Mouse (Mus musculus): ENCODE measurements around the gene Ppp1r9b. TPM values are rescaled to one million over a fixed set of nuclear protein-coding genes. Genes with fewer than 3 reads are reported as not detected.
"Not testable (repeated sequence)": the region's sequence is repeated elsewhere in the genome, so short reads cannot be mapped to it uniquely, and the experiment has no call there.

The Ppp1r9b gene
- 100 to 1,000 TPM; 705 to 706 TPM for total RNA-seq (2021)
- long read RNA-seq, experiment 1, full-length matches to known transcripts, result 84 of 153 reads
- long read RNA-seq, experiment 1, partial matches to known transcripts, result 64 of 153 reads
- long read RNA-seq, experiment 1, other reads (novel, unspliced or antisense), result 5 of 153 reads
- long read RNA-seq, experiment 2, full-length matches to known transcripts, result 86 of 163 reads
- long read RNA-seq, experiment 2, partial matches to known transcripts, result 74 of 163 reads
- long read RNA-seq, experiment 2, other reads (novel, unspliced or antisense), result 3 of 163 reads

DNA sequence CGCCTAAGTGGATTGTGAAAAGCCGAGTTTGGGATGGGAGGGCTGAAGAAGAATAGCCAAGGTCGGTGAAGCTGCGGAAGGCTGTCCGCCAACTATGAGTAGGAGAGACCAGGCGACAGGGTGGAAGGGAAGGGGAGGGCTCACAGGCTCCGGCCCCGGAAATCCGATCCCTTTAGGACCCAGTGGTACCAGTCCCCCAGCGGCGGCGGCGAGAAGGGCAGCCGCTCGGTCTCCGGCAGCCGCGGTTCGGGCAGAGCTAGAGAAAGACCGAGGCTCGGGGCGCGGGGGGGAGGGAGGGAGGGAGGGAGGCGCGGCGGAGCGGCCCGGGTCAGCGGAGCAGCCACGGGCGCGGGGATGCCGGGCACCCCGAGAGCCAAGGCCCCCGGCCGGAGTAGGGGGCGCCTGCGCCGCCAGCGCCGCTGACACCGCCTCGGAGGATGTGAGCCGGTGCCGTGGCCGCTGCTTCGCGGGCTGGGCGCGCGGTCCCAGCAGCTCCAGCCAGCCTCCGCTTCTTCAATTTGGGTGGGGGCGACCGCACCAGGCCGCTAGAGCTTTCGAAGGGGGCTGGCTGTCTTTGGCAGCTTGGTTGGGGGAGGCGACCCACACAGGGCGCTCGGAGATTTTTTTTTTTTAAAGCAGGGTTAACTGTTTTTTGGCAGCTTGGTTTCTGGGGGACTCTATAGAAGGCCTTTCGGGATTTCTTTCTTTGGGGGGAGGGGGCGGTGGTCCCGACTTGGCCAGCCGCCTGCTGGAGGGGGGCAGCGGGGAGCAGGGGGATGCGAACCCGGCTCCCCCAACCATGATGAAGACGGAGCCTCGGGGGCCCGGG is at the start of gene Ppp1r9b:
Gene Ppp1r9b, plus strand, starts transcription at position 287 of the 829 bp plus-strand sequence.
- DNase-seq (ENCODE audit: low spot score in 2 of 2), result peak; percentile 92 to 95

DNA sequence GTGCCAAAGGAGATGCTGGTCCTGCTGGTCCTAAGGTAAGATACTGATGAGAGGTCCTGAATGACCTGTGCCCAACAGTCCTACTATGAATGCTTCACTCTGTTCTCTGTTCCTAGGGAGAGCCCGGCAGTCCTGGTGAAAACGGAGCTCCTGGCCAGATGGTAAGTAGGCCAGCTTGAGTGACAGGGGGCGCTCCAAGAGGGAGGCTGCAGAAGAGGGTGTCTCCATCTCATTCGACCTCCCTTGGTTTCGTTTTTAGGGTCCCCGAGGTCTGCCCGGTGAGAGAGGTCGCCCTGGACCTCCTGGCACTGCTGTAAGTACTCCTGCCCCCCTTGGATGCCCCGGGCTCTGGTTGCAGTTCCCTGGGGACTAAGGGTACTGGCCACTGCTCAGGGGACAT is 49.7 kb upstream of the Ppp1r9b start:
- DNase-seq (ENCODE audit: low spot score in 2 of 2), result no peak

DNA sequence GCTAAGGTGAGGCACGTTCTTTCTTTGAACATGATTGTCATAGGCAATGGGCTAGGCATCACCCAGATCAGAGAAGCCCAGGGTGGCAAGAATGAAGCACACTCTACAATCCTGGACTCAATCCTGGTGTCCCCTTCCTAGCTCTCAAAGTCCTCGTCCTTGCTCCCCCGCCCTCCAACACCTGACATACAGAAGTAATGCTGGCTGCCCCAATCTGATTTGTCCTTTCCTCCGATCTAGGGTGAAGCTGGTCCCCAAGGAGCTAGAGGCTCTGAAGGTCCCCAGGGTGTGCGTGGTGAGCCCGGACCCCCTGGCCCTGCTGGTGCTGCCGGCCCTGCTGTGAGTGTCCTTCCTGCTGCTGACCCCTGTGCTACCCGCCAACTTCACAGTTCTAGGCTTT is 49.1 kb upstream of the Ppp1r9b start:
- DNase-seq (ENCODE audit: low spot score in 2 of 2), result no peak

DNA sequence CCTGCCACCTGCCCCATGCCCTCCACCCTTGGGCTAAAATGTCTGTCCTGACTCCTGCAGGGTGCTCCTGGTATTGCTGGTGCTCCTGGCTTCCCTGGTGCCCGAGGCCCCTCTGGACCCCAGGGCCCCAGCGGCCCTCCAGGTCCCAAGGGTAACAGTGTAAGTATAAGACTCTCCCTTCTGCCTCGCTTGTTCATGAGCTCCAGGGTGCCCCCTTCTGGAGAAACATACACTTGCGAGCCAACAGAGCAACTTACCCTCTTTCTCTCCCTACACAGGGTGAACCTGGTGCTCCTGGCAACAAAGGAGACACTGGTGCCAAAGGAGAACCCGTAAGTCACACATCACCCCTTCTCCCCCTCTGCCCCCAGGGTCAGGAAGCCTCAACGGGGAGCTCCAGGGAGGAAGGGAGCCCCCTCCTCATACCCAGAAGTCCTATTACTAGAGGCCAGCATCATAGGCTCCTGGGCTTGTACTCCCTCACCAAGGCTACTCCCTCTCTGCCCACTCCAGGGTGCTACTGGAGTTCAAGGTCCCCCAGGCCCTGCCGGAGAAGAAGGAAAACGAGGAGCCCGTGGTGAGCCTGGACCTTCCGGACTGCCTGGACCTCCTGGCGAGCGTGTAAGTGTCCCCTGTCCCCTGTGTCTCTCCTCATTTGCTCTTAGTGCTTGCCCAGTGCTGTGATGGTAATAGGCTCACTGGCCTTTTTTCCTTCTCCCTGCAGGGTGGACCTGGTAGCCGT is 48.4 kb upstream of the Ppp1r9b start:
- DNase-seq (ENCODE audit: low spot score in 2 of 2), result no peak

DNA sequence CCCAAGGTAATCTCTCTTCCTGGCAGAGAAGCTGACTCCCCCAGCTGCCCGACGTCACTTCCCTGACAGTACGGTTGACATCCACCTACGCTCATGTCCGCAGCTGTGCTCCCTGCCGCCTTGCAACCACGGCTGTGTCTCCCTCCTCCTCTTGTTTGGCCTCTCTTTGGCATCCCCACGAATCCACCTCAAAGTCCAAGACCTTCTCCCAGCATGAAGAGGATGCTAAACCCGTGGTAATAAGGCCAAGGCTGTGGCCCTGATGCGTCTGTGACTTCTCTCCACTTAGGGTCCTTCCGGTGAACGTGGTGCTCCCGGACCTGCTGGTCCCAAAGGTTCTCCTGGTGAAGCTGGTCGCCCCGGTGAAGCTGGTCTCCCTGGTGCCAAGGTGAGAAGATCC is 47.8 kb upstream of the Ppp1r9b start:
- no peak for DNase-seq (ENCODE audit: low spot score in 2 of 2)

DNA sequence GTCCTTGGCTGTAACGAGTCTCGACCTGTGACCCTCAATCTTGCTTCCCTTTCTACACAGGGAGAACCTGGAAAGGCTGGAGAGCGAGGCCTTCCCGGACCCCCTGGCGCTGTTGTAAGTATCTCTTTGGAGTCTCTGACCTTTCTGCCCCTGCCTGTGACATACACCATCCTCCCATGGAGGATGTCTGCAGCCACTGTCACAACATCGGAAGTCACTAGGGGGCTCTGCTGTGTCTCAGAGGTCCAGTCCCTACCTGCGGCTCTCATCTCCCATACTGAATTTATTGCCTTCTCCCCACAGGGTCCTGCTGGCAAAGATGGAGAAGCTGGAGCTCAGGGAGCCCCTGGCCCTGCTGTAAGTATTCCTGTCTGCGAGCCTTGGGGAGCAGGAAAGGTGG is 46.5 kb upstream of the Ppp1r9b start:
- DNase-seq (ENCODE audit: low spot score in 2 of 2), result no peak

DNA sequence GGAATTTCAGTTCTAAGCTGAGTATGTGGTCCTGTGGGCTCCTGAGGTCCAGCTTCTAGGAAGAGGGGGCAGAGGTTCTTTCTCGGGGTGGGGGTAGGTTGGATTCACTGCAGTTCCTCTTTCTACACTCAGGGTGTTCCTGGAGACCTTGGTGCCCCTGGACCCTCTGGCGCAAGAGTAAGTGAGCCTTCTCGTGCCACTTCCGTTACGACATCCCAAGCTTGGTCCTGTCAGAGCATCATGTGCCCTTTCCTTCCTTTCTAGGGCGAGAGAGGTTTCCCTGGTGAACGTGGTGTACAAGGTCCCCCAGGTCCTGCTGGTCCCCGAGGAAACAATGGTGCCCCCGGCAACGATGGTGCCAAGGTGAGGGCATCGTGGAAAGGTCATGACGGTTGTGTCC is 45.6 kb upstream of the Ppp1r9b start:
- DNase-seq (ENCODE audit: low spot score in 2 of 2), result no peak

DNA sequence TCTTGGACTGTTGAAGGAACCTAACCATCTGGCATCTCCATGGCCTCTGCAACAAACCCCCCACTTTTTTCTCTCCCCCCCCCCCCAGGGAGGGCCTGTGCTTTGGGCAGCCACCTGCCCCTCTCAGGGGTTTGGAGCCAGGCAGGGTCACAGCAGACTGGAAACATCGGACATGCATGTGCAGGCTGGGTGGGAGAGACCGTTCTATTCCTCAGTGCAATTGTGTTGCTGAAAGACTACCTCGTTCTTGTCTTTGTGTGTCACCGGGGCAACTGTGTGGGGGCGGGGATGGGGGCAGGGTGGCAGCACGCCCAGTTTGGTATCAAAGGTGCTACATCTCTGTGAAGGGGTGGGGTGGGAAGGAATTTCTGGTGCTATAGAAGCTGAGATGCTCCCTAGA is 38.7 kb upstream of the Ppp1r9b start:
- DNase-seq (ENCODE audit: low spot score in 2 of 2), result no peak

DNA sequence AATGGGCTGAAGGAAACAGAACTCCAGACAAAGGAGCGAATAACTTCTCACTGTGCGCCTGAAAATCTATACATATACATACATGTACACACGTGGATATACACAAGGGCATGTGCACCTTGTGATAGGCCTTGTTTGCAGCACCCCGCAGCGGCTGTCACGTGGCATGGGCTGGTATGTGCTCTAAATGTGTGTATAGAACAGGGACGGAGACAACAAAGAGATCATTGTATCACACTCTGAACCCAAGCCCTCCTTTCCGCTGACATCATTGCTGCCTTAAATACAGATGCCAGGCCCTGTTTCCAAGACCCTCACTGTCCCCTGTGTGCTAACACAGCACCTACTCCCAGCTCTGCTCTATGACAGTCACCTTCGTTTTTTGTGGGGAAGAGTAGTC is 35.7 kb upstream of the Ppp1r9b start:
- DNase-seq (ENCODE audit: low spot score in 2 of 2), result no peak

DNA sequence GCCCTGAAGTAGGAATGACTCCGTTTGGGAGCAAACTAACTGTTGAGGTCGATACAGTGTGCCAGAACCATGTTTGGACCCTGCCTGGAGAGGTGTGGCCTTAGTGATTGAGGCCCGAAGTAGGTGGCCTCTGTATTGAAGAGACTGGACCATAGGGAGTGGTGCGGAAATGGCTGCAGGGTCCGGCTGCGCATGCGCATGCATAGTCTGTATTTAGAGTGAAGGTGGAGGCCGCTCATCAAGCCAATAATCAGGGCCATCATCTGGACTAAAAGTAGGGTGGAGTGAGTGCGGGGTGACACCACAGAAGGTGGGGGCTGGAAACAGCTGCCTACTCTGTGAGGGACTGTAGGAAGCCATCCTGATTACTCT is 33.2 kb upstream of the Ppp1r9b start:
- DNase-seq (ENCODE audit: low spot score in 2 of 2), result no peak

DNA sequence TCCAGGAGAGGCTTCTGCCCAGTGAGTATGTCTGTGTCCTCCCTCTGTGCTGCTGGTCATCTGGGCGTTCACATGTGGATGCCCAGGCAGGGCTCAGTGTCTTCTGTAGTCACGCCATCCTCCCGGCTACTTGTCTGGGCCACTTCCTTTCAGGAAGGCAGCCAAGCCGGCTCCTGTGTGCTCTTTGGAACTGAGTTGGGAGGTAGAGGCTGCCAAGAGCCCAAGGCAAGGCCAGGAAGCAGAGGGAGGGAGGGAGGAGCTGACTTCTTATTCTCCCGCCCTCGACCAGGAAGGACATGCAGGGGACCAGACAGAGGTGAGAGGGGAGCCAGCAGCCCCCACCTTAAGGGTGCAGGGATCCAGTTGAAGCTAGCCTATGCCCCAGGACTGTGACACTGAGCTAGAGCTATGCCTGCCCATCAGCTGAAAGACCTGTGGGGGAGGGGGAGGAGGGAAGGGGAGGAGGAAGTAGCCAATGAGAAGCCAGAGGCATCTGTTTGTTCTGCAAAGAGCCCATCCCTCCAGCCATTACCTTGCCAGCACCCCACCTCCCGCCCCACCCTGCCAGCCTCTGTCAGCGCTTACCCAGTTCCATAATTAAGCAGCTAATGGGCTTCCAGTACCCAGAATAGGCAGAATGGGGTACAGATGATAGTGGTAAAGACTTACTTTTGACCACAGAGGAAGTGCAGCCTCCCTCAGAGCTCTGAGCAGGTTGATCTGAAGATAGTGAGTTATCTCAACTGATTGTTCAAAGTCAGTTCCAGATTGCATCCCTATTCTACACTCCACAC is 32.6 kb upstream of the Ppp1r9b start:
- peak; percentile 50 to 64 for DNase-seq (ENCODE audit: low spot score in 2 of 2)

DNA sequence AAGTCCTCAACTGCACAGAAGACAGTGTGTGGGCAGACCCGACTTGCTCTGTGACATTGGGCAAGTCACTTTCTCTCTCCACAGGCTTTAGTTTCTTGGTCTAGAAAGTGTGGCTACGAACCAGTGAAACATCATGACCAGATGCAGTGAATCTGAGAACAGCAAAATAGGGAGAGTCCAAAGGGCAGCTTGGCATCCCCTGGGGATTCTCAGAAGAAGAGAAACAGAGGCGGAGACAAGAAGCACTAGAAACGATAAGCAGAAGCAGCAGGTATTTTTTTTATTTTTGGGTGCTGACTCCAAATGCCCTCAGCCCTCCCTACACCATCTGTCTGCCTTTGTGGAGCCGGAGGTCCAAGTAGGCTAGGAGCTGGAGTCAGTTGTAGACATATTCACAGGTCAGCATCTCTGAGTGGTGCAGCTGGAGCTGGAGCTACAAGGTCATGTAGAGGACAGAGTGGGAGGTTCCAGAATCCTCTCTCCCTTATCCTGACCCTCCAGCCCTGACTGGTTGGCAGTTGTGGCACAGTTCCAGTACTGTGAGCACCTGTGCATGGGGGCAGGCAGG is 28.2 kb upstream of the Ppp1r9b start:
- DNase-seq (ENCODE audit: low spot score in 2 of 2), result no peak

DNA sequence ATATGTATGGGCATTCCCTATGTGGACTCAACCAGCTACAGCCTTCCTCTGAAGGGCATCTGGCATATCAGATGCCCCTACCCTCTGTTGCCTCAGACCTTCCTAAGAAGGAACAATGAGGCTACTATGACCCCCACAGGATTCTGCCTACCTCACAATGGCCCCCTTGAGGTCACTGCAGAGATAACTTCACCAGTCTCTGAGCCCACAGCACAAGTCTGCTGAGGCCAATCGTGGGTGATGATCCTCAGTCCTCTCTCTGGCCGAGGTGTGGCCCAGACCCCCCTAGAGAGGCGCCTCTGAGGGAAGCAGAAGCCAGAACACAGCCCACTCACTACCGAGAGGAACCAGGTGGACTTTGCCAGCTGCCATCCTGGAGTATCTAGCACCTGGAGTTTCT is 23.4 kb upstream of the Ppp1r9b start, which contains the start of gene Hils1:
Gene Hils1, plus strand, starts transcription at position 175 of the 400 bp plus-strand sequence.
- DNase-seq (ENCODE audit: low spot score in 2 of 2), result no peak

DNA sequence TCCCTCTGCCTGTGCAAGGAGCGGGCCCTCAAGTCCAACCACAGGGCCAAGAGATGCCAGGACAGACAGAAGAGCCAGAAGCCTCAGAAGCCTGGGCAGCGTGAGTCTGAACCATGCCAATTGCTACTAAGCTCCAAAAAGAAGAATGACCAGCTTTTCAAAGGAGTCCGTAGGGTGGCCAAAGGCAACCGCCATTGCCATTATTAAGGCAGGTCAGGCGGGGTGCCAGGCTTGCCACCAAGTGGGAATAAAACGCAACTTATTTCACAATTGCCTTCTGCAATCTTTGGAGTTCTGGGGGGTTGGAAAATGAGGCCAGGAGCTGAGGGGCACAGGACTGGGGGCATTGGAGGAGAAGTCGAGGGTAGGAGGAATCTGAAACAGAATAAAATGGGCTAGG is 22.6 kb upstream of the Ppp1r9b start:
- peak; percentile 16 to 47 for DNase-seq (ENCODE audit: low spot score in 2 of 2)

DNA sequence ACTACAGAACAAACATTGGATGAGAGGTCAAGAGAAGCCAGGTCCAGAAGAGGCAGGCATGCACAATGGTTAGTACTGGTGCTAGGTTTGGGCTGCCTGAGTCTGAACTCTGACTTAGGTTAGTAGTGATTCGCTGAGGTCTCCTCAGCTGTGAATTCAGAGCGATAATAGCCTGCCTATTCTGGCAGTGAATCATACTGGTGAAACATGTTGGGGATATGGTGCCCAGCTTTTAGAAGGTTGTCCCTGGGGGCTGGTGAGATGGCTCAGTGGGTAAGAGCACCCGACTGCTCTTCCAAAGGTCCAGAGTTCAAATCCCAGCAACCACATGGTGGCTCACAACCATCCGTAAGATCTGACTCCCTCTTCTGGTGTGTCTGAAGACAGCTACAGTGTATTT is 21.1 kb upstream of the Ppp1r9b start:
- DNase-seq (ENCODE audit: low spot score in 2 of 2), result not testable (repeated sequence)

DNA sequence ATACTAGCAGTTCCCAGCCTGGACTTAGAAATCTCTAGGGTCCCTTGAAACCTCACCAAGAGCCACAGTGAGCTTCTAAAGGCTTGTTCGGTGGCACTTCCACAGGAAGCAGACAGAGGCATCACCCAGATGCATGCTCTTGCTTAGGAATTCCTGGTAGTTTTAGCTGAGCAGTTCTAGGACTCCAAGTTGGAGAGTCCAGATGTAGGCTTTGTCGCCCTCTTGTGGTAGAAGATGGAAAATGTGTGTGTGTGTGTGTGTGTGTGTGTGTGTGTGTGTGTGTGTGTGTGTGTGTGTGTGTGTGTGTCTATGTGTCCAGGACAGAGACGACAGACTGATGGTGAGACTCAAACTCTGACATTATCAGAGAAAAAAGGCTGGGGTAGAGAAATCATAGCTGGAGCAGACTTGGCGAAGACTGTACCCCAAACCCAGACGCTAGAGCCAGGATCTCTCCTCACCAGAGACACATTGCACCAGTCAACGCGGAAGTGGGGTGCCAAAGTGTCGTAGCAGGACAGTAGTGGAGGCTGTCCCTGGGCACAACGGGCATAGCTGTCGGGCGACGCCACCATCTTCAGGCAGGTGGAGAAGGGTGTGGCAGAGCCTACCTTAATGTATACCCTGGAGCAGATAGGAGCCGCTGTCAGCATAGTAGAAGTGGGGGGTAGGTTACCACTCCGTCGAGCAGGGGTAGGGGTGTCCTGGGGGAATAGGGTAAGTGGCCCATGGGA is 20.5 kb upstream of the Ppp1r9b start:
- peak; percentile 84 to 86 for DNase-seq (ENCODE audit: low spot score in 2 of 2)

DNA sequence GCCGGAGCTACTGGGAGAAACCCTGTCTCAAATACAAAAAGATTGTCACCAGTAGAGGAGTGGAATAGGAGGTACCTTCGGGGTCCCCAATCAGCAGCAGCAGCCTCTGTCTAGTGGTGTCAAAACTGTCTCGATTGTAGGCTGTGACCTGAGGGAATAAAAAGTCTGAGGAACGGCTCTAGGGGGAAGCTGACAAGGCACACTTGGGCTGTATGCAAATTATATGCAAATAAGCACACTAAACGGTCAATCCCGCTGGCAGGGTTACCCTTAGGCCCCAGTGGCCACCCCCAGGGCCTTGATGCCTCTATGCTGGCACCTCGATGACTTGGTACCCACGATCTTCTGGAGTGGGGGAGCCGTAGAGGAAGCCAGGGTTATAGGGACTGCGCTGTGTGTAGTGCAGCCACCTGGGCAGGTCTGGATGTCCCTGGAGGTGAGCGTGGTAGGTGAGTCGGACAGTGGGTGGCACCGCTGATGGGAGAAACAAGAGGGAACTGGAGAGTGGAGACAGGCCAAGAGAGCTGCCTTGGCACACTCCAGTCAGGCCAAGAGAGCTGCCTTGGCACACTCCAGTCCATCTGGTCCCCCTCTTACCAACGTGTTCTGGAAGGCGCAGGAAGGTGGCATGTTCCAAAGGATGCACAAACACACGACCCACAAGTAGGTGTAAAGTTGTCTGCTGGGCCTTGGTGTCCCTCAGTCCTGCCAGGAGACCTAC is 18.8 kb upstream of the Ppp1r9b start:
- no peak for DNase-seq (ENCODE audit: low spot score in 2 of 2)

DNA sequence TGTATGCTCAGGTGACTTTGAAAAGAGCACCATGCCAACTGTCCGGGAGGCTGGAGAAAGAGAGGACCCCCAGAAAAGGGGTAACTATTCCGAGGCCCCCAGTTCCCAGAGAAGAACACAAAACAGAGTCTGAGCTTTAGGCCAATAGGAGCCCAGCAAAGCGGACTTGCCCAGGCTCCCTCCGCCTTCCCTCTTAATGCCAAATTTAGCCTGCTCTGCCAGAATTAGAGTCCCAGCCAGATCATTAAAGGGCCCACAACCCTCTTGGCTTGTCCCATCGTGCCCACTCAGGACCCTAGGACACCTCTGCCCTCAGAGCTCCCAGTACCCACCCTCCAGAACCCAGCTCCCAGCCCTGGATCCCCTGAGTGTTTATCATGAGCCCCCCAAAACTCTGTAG is 17.9 kb upstream of the Ppp1r9b start:
- no peak for DNase-seq (ENCODE audit: low spot score in 2 of 2)

DNA sequence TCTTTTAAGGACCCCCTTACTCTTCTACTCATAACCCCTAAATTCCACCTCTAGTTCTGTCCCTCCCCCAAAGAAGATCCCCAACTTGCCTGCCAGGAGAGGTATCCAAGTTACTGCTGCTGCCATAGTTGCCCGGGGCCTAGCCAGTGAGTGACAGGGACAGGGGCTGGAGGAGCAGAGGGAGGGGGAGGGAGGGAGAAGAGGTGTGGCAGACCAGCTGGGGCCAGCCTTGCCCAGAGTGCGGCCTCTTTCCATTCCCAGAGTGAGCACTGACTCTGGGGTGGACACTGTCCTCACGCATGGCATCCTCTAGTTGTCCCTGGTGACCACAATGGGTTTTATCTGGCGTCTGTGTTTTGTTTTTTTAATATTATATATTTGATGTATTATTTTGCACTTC is 17.5 kb upstream of the Ppp1r9b start:
- no peak for DNase-seq (ENCODE audit: low spot score in 2 of 2)

All from layer of hippocampus, postnatal 14 days (tissue).